Mouse (Mus musculus) small intestine, adult 2 months (tissue): ENCODE measurements around the gene Cntrob. TPM values are rescaled to one million over a fixed set of nuclear protein-coding genes. Genes with fewer than 3 reads are reported as not detected.

Source experiments
- H3K27ac ChIP-seq: fragments of 200-500 bp; 2 replicates; pipeline ENCODE4 v1.5.1; 2012; ENCODE audit warnings: low read depth, low read length, control low read depth, inconsistent platforms; ENCODE audit not compliant: insufficient read depth
- H3K27me3 ChIP-seq: fragments of 200-500 bp; 2 replicates; pipeline ENCODE4 v1.6.1; 2012; ENCODE audit warnings: mild to moderate bottlenecking, moderate library complexity, low read length, inconsistent platforms; ENCODE audit not compliant: control insufficient read depth, insufficient read depth
- H3K36me3 ChIP-seq: fragments of 200-500 bp; 2 replicates; pipeline ENCODE4 v1.6.1; 2012; ENCODE audit warnings: mild to moderate bottlenecking, low read length, control low read depth, inconsistent platforms; ENCODE audit not compliant: control insufficient read depth, insufficient read depth
- H3K4me1 ChIP-seq: fragments of 200-500 bp; 2 replicates; pipeline ENCODE4 v1.6.1; 2012; ENCODE audit warnings: low read length, inconsistent platforms, mixed read lengths; ENCODE audit not compliant: control insufficient read depth, insufficient read depth, insufficient read length
- H3K4me3 ChIP-seq: fragments of 200-500 bp; 2 replicates; pipeline ENCODE4 v1.5.1; 2012; ENCODE audit warnings: low read depth, mild to moderate bottlenecking, control low read depth, inconsistent platforms, low read length, moderate library complexity
- CTCF ChIP-seq: fragments of 200-500 bp; IDR thresholded peaks from 2 replicates; pipeline ENCODE4 v1.5.1; 2012; ENCODE audit warnings: low read depth, mild to moderate bottlenecking, control low read depth, inconsistent platforms, low read length, moderate library complexity, mixed read lengths; ENCODE audit not compliant: insufficient replicate concordance, insufficient read length; ENCODE audit errors: extremely low read depth
- POLR2A ChIP-seq: fragments of 200-500 bp; IDR thresholded peaks from 2 replicates; pipeline ENCODE4 v1.6.1; 2012; ENCODE audit warnings: low read depth, mild to moderate bottlenecking, control low read depth, inconsistent platforms, low read length, moderate library complexity
- WGBS: fragments of 180-500 bp; shearing (Covaris S2); methylation state at CpG from one replicate; pipeline ENCODE4 v1.1.7; 2018; 5-methylcytosine and 5-hydroxymethylcytosine counted together
- polyA plus RNA-seq: library from polyadenylated mRNA; depleted of rRNA; stranded (reverse); fragments of >200 nt; gene quantifications from 2 replicates; pipeline ENCODE4 v1.2.3, GENCODE M21; 2012

Gene Cntrob
- polyA plus RNA-seq, 1 experiment, result 5.3 TPM

- 27% methylated on average over 7 of the region's 7 CpGs for WGBS
- Histone ChIP-seq H3K27ac (no peak overlapping the region), H3K4me3 (no peak overlapping the region), H3K27me3 (no peaks in the 10 kb centered on the region), H3K4me1 (no peaks in the 10 kb centered on the region), H3K36me3 (no peaks in the 10 kb centered on the region)
- no peak for TF ChIP-seq POLR2A
- TF ChIP-seq CTCF, result 0 out of 2 replicates have a peak, but pooled peaks have one; percentile 5
These were observed 56.2 kb downstream of the Cntrob start for GRCm38 (mm10) chr11:69267341-69267740.

- no peak for TF ChIP-seq CTCF
- no peak for TF ChIP-seq POLR2A
- Histone ChIP-seq H3K27ac (no peak overlapping the region), H3K27me3 (no peaks in the 10 kb centered on the region), H3K4me1 (no peaks in the 10 kb centered on the region), H3K36me3 (no peaks in the 10 kb centered on the region), H3K4me3 (no peak overlapping the region)
- WGBS, result 13% methylated on average over 10 of the region's 10 CpGs
These were observed 57.3 kb downstream of the Cntrob start for GRCm38 (mm10) chr11:69266253-69266652.

GRCm38 (mm10) chr11:69265410-69265809, 58.2 kb downstream of the Cntrob start:
- WGBS, result 65% methylated on average over 9 of the region's 9 CpGs
- Histone ChIP-seq H3K36me3 (no peaks in the 10 kb centered on the region), H3K27ac (no peak overlapping the region), H3K4me1 (no peaks in the 10 kb centered on the region), H3K27me3 (no peaks in the 10 kb centered on the region), H3K4me3 (no peak overlapping the region)
- TF ChIP-seq CTCF (no peak), POLR2A (no peak)

- 58% methylated on average over 2 of the region's 2 CpGs for WGBS
- Histone ChIP-seq H3K4me1 (no peaks in the 10 kb centered on the region), H3K27me3 (no peaks in the 10 kb centered on the region), H3K36me3 (no peaks in the 10 kb centered on the region), H3K27ac (no peak overlapping the region), H3K4me3 (no peak overlapping the region)
- TF ChIP-seq CTCF (no peak), POLR2A (no peak)
These were observed 59.3 kb downstream of the Cntrob start for GRCm38 (mm10) chr11:69264276-69264675.

GRCm38 (mm10) chr11:69260111-69260510, 63.5 kb downstream of the Cntrob start:
- Histone ChIP-seq H3K4me1 (no peaks in the 10 kb centered on the region), H3K27ac (no peak overlapping the region), H3K27me3 (no peaks in the 10 kb centered on the region), H3K36me3 (no peaks in the 10 kb centered on the region), H3K4me3 (no peak overlapping the region)
- TF ChIP-seq POLR2A, result no peak
- no peak for TF ChIP-seq CTCF
- 76% methylated on average over 1 of the region's 1 CpGs for WGBS

GRCm38 (mm10) chr11:69258287-69258686, 65.3 kb downstream of the Cntrob start:
- no peaks in the 10 kb centered on the region for H3K4me1 ChIP-seq
- no peaks in the 10 kb centered on the region for H3K36me3 ChIP-seq
- H3K27ac ChIP-seq, result no peak overlapping the region
- no peak overlapping the region for H3K4me3 ChIP-seq
- H3K27me3 ChIP-seq, result no peaks in the 10 kb centered on the region
- TF ChIP-seq POLR2A (no peak), CTCF (peak; percentile 82)
- 50% methylated on average over 5 of the region's 5 CpGs for WGBS

GRCm38 (mm10) chr11:69257807-69258206, 65.8 kb downstream of the Cntrob start:
- Histone ChIP-seq H3K36me3 (no peaks in the 10 kb centered on the region), H3K27ac (no peak overlapping the region), H3K4me1 (no peaks in the 10 kb centered on the region), H3K4me3 (no peak overlapping the region), H3K27me3 (no peaks in the 10 kb centered on the region)
- no peak for TF ChIP-seq CTCF
- TF ChIP-seq POLR2A, result no peak
- WGBS, result 41% methylated on average over 4 of the region's 4 CpGs

- no peak overlapping the region for H3K27ac ChIP-seq
These were observed 66.5 kb downstream of the Cntrob start for GRCm38 (mm10) chr11:69257072-69257471.

More at GRCm38 (mm10) chr11:69257072-69257471, 66.5 kb downstream of the Cntrob start:
- TF ChIP-seq POLR2A (no peak), CTCF (no peak)
- 67% methylated on average over 2 of the region's 2 CpGs for WGBS
- H3K4me3 ChIP-seq, result no peak overlapping the region
- H3K36me3 ChIP-seq, result no peaks in the 10 kb centered on the region
- no peaks in the 10 kb centered on the region for H3K27me3 ChIP-seq
- no peaks in the 10 kb centered on the region for H3K4me1 ChIP-seq
